Mouse (Mus musculus): ENCODE measurements around the gene Mtmr2. TPM values are rescaled to one million over a fixed set of nuclear protein-coding genes. Genes with fewer than 3 reads are reported as not detected.

The Mtmr2 gene
- polyA plus RNA-seq, 1 experiment from 2014 or later = 87.7 TPM

DNA sequence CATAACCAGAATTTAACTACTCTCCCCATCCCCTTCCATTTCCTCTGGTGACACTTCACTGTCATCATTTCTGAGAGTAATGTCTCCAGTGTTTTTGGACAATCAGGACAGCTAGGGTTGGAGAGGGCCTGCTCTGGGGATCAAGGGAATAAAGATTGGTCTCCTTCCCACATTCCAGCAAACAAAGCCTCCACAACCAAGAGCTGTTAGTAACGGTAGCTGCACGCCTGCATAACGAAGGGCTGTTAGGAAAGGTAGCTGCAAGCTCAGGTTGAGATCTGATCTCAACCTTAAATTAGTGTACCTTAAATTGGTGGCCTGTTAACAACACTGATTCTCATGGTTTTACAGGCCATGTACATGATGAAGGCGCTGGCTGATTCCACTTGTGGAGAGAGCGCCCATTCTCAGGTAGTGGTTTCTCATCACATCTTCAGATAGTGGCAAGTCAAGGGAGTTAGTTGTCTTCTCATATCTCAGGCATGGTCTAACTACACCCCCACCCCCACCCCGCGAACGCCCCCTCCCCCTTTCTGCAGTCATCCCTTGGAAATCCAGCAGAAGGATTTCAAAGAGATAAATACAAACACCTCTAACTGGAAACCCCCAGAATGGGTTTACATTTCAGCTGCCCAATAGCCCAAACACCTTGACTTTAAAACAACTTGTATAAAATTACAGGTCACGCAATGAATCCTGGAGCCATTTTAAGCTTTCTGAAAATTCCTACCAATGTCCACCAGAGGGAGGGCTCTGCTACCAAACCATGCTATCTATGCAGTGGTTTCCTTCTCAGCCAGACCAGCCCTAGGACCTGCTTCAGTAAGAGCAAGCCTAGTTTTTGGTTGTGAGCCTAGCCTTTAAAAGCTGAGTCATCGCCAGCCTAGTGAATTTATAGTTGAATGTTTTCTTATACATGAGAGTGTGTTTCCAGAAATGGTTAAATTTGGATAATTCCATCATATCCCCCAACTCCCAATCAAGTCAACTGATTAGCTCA lies 100.6 kb downstream of the Mtmr2 start:
- Histone ChIP-seq H3K4me1 (peaks cover 5% of the 10 kb centered on the region; the same call in 1 of the 2 replicates), H3K9me3 (replicated peaks) (no peaks in the 10 kb centered on the region), H3K27me3 (no peaks in the 10 kb centered on the region), H3K27ac (no peak overlapping the region), H3K9ac (no peak overlapping the region), H3K4me3 (replicated peaks) (no peak overlapping the region), H3K36me3 (peaks cover 18% of the 10 kb centered on the region), H3K4me2 (no peak overlapping the region)
- peak; percentile 75; the same call in 1 of the 2 replicates for ATAC-seq (replicated peaks; ENCODE audit: low FRiP score)
- WGBS = 71% methylated on average over 10 of the region's 10 CpGs

DNA sequence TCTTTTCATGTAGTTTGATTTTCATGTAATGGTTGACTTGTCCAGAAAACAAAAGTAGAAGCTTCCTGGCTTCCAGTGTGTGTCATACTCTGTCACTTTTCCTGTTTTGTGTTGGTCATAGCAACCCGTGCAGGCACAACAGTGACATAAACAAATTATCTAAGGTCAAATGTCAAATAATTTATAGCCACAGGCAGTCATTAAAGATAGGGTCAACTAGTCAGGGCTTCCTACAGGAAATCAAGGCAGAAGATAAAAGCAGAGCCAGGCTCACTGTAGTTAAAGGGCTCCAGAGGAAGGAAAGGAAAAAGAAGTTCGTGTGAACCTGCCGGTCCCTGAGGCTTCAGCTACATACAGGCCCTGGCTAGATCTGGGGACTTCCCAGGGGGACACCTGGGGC lies 105.7 kb downstream of the Mtmr2 start:
- H3K4me1 ChIP-seq = peaks cover 22% of the 10 kb centered on the region
- H3K36me3 ChIP-seq = no peaks in the 10 kb centered on the region
- ATAC-seq (replicated peaks; ENCODE audit: low FRiP score) = no peak
- no peak overlapping the region for H3K27ac ChIP-seq
- H3K4me2 ChIP-seq = no peak overlapping the region
- no peak overlapping the region for H3K9ac ChIP-seq
- no peaks in the 10 kb centered on the region for H3K27me3 ChIP-seq
- WGBS = 26% methylated on average over 3 of the region's 3 CpGs
- no peak overlapping the region for H3K4me3 ChIP-seq (replicated peaks)
- H3K9me3 ChIP-seq (replicated peaks) = no peaks in the 10 kb centered on the region

Other genes with a start within 250 kb of the Mtmr2 start
- gene Cep57, start 78.7 kb downstream of the Mtmr2 start, polyA plus RNA-seq (2015; fragmentation: Nextera tagmentation; extraction: Ambion mirVana) = 56.1 and 62.0 TPM in 2 replicates
- gene Fam76b, start 79.3 kb downstream of the Mtmr2 start, polyA plus RNA-seq (2015; fragmentation: Nextera tagmentation; extraction: Ambion mirVana) = 23.7 and 25.4 TPM in 2 replicates

All from kidney, embryonic 15.5 days (tissue).